Mouse (Mus musculus): ENCODE results near the gene Nucb1.

DNA sequence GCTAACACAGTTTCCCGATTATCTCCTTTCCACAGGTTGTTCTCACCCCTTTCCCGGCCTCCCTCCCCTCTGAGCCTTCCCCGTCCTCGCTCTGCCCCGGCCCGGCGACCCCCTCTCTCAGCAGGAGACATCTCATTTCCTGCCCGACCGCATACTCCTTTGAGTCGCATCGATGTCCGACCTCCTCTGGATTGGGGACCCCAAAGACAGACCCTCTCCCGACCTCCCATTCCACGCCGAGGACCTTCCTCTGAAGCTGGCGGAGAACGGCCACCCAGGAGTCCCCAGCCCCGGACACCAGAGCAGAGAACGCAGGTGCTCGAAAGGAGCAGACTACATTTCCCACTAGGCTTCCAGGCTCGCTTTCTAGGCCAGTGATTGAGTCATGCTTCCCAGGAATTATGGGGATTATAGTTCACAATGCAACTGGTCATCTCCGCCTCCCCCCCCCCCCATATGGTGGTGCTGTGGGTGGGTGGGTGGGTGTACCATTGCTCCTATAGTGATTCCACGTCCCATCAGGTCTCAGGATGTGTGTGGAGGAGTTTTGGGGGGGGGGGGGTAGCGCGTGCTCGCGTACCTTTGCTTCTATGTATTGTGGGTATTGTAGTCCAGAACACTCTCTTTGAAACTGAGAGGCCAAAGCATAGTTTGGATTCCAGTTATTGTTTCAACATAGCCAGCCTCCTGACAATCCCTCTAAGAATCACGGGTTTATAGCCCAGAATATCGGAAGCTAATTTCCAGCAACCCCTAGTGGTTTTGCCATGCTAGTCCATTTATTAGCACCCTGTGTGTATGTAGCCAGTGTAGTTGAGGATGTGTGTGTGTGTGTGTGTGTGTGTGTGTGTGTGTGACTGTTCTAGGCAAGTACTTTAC is 28.2 kb upstream of the Nucb1 start:
- TF ChIP-seq POLR2A (IDR thresholded peaks at IDR 0.05; ENCODE audit: low read depth, low read length): no peak
- TF ChIP-seq CTCF (IDR thresholded peaks at IDR 0.05; ENCODE audit: extremely low read depth, insufficient read depth, insufficient read length, insufficient replicate concordance): no peak

Measured in spleen, adult 2 months (tissue).